Mouse (Mus musculus): ENCODE results near the gene B4galt1.

DNA sequence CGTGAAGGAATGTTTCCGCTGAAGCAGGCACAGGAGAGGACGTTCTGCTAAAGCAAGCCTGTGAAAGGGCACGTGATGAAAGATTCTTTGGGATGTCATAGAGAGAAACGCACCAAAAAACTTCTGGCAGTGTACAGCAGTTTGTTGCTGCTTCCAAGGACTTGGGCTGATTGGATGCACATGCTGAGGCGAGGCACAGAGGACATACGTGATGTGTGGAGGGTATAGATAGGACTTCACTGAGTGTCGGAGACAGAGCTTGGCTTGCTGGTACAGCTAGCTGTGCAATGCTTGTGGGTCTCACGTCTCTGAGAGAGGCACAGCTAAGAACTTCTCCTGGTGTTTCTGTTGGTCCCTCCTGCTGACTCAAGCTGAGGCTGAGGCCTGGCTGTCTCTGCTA lies 25.9 kb downstream of the B4galt1 start:
- TF ChIP-seq TAL1 (IDR thresholded peaks at IDR 0.05; ENCODE audit: low read length) (no peak), GATA1 (IDR thresholded peaks at IDR 0.05; ENCODE audit: low read length) (no peak)

All from erythroblast, embryonic 14.5 days (primary cell).